Mouse (Mus musculus): ENCODE data around the gene Pfkfb4. TPM values are rescaled to one million over a fixed set of nuclear protein-coding genes. Genes with fewer than 3 reads are reported as not detected.

Pfkfb4 gene
- total RNA-seq, 2 experiments from 2014 or later = 4.8 to 13.2 TPM

GRCm38 (mm10) chr9:109058006-109058765, 66.6 kb downstream of the Pfkfb4 start:
- no peak for DNase-seq

GRCm38 (mm10) chr9:109059136-109059903, 67.7 kb downstream of the Pfkfb4 start, which contains the start of gene Trex1:
Trex1 (minus strand) TSS chr9:109059734.
- DNase-seq = peak; percentile 94 to 95

- DNase-seq = no peak
These were observed 68.8 kb downstream of the Pfkfb4 start for GRCm38 (mm10) chr9:109060184-109060897.

- no peak for DNase-seq
These were observed 69.3 kb downstream of the Pfkfb4 start for GRCm38 (mm10) chr9:109060898-109061295.

GRCm38 (mm10) chr9:109068095-109068735, 76.6 kb downstream of the Pfkfb4 start:
- no peak for DNase-seq

GRCm38 (mm10) chr9:109073661-109074573, 82.3 kb downstream of the Pfkfb4 start, which contains the start of gene Atrip:
Atrip (minus strand) TSS chr9:109074124.
- peak; percentile 97 for DNase-seq

GRCm38 (mm10) chr9:109080516-109080915, 88.9 kb downstream of the Pfkfb4 start:
- DNase-seq = no peak

GRCm38 (mm10) chr9:109081749-109082123, 90.2 kb downstream of the Pfkfb4 start:
- no peak for DNase-seq

Small RNAs within 50 kb of the gene (microRNA-seq; reads per million reads assigned to microRNA genes)
- gene Mir711 = not detected

Other genes starting within 250 kb of the Pfkfb4 start
- gene Ip6k2, start 208.0 kb upstream of the Pfkfb4 start, total RNA-seq (2021) = 10 to 100 TPM; 77.3 to 99.4 TPM
- gene Nckipsd, start 183.4 kb upstream of the Pfkfb4 start, total RNA-seq (2021) = 10 to 100 TPM in 1 of 2 experiments, 1 to 10 TPM in 1; 9.8 to 12.5 TPM
- 1 to 10 TPM; 3.0 to 5.8 TPM for gene Celsr3, start 165.5 kb upstream of the Pfkfb4 start, total RNA-seq (2021)
- 10 to 100 TPM in 1 of 2 experiments, 1 to 10 TPM in 1; 8.5 to 10.9 TPM for gene Slc26a6, start 138.5 kb upstream of the Pfkfb4 start, total RNA-seq (2021)
- gene Tmem89, start 77.2 kb upstream of the Pfkfb4 start, total RNA-seq (2021) = not detected
- gene Uqcrc1, start 55.1 kb upstream of the Pfkfb4 start, total RNA-seq (2021) = 100 to 1,000 TPM; 632 to 663 TPM
- 1 to 10 TPM; 3.9 to 6.0 TPM for gene Col7a1, start 38.2 kb upstream of the Pfkfb4 start, total RNA-seq (2021)
- gene Ucn2, start 5.8 kb upstream of the Pfkfb4 start, total RNA-seq (2021) = 1 to 10 TPM in 1 of 2 experiments, not detected in 1; 1.1 TPM
- gene Shisa5, start 46.8 kb downstream of the Pfkfb4 start, total RNA-seq (2021) = 100 to 1,000 TPM; 122 to 128 TPM
- gene Trex1, start 68.0 kb downstream of the Pfkfb4 start, total RNA-seq (2021) = 10 to 100 TPM; 19.7 to 23.4 TPM
- gene Atrip, start 82.3 kb downstream of the Pfkfb4 start, total RNA-seq (2021) = 10 to 100 TPM; 16.3 to 18.3 TPM
- 10 to 100 TPM; 15.6 to 20.1 TPM for gene Ccdc51, start 90.7 kb downstream of the Pfkfb4 start, total RNA-seq (2021)
- gene Tma7, start 90.8 kb downstream of the Pfkfb4 start, total RNA-seq (2021) = 100 to 1,000 TPM; 384 to 426 TPM
- 100 to 1,000 TPM in 1 of 2 experiments, 10 to 100 TPM in 1; 82.7 to 123 TPM for gene Plxnb1, start 103.6 kb downstream of the Pfkfb4 start, total RNA-seq (2021)
- not detected for gene Fbxw21, start 170.3 kb downstream of the Pfkfb4 start, total RNA-seq (2021)
- not detected for gene Fbxw13, start 204.2 kb downstream of the Pfkfb4 start, total RNA-seq (2021)
- not detected for gene Fbxw20, start 243.0 kb downstream of the Pfkfb4 start, total RNA-seq (2021)

Data from adrenal gland, postnatal 36 days (tissue).